Mouse (Mus musculus): Measurements from ENCODE around the gene Slc29a4. TPM values are rescaled to one million over a fixed set of nuclear protein-coding genes. Genes with fewer than 3 reads are reported as not detected.

The Slc29a4 gene
- polyA plus RNA-seq, 1 experiment from 2014 or later = 71.4 TPM

DNA sequence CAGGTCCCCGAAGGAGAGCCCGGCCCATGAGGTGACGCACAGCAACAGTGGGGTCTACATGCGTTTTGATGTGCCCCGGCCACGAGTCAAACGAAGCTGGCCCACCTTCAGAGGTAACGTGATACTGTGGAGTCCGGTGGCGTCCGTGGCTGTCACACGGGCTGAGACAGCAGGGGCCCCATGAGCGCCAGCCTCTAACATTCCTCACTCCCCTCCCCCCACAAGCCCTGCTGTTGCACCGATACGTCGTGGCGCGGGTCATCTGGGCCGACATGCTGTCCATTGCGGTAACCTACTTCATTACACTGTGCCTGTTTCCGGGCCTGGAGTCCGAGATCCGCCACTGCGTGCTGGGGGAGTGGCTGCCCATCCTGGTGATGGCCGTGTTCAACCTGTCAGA lies 26.2 kb downstream of the Slc29a4 start:
- 66% methylated on average over 25 of the region's 25 CpGs for WGBS
- no peak for ATAC-seq (ENCODE audit: low read depth)
- H3K4me1 ChIP-seq (ENCODE audit: control insufficient read depth, insufficient read depth, low read length) = no peaks in the 10 kb centered on the region
- H3K27ac ChIP-seq (ENCODE audit: low read depth, low read length) = no peak overlapping the region
- no peak overlapping the region for H3K9ac ChIP-seq (replicated peaks; ENCODE audit: low read depth, low read length)
- no peaks in the 10 kb centered on the region for H3K27me3 ChIP-seq (ENCODE audit: control insufficient read depth, insufficient read depth, low read length)
- H3K36me3 ChIP-seq (ENCODE audit: control insufficient read depth, insufficient read depth, low read length) = peaks cover 27% of the 10 kb centered on the region
- no peak overlapping the region for H3K4me2 ChIP-seq (ENCODE audit: low read depth, low read length)
- H3K9me3 ChIP-seq (ENCODE audit: control insufficient read depth, low read length) = no peaks in the 10 kb centered on the region
- no peak overlapping the region for H3K4me3 ChIP-seq (ENCODE audit: low read depth, low read length)

DNA sequence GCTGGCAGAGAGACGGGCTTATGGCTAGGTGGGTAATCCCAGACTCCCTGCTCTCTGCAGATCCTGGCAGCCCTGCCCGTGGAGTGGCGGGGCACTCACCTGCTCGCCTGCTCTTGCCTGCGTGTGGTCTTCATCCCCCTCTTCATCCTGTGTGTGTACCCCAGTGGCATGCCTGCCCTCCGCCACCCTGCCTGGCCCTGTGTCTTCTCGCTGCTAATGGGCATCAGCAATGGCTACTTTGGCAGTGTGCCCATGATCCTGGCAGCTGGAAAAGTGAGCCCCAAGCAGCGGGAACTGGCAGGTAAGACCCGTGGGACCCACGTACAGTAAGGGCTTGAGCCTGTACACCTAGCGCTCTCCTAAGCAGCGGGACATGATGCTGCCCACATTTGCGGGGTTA lies 27.6 kb downstream of the Slc29a4 start:
- Histone ChIP-seq H3K9me3 (ENCODE audit: control insufficient read depth, low read length) (no peaks in the 10 kb centered on the region), H3K9ac (replicated peaks; ENCODE audit: low read depth, low read length) (no peak overlapping the region), H3K36me3 (ENCODE audit: control insufficient read depth, insufficient read depth, low read length) (peaks cover 18% of the 10 kb centered on the region), H3K4me3 (ENCODE audit: low read depth, low read length) (no peak overlapping the region), H3K27ac (ENCODE audit: low read depth, low read length) (no peak overlapping the region), H3K4me2 (ENCODE audit: low read depth, low read length) (no peak overlapping the region), H3K27me3 (ENCODE audit: control insufficient read depth, insufficient read depth, low read length) (no peaks in the 10 kb centered on the region), H3K4me1 (ENCODE audit: control insufficient read depth, insufficient read depth, low read length) (no peaks in the 10 kb centered on the region)
- WGBS = 85% methylated on average over 11 of the region's 13 CpGs
- no peak for ATAC-seq (ENCODE audit: low read depth)

- Histone ChIP-seq H3K4me1 (ENCODE audit: control insufficient read depth, insufficient read depth, low read length) (no peaks in the 10 kb centered on the region), H3K27ac (ENCODE audit: low read depth, low read length) (no peak overlapping the region), H3K9ac (replicated peaks; ENCODE audit: low read depth, low read length) (no peak overlapping the region), H3K4me2 (ENCODE audit: low read depth, low read length) (no peak overlapping the region), H3K4me3 (ENCODE audit: low read depth, low read length) (no peak overlapping the region), H3K27me3 (ENCODE audit: control insufficient read depth, insufficient read depth, low read length) (no peaks in the 10 kb centered on the region), H3K9me3 (ENCODE audit: control insufficient read depth, low read length) (no peaks in the 10 kb centered on the region), H3K36me3 (ENCODE audit: control insufficient read depth, insufficient read depth, low read length) (peaks cover 50% of the 10 kb centered on the region)
- 12% methylated on average over 7 of the region's 7 CpGs for WGBS
- peak; percentile 86 for ATAC-seq (ENCODE audit: low read depth)
Measured at GRCm38 (mm10) chr5:142723520-142724133, 31.3 kb downstream of the Slc29a4 start.

GRCm38 (mm10) chr5:142724265-142724664 lies 32.0 kb downstream of the Slc29a4 start:
- H3K4me2 ChIP-seq (ENCODE audit: low read depth, low read length) = no peak overlapping the region
- H3K27me3 ChIP-seq (ENCODE audit: control insufficient read depth, insufficient read depth, low read length) = no peaks in the 10 kb centered on the region
- H3K4me3 ChIP-seq (ENCODE audit: low read depth, low read length) = no peak overlapping the region
- WGBS = 88% methylated on average over 7 of the region's 7 CpGs
- no peak for ATAC-seq (ENCODE audit: low read depth)
- H3K27ac ChIP-seq (ENCODE audit: low read depth, low read length) = no peak overlapping the region
- no peaks in the 10 kb centered on the region for H3K9me3 ChIP-seq (ENCODE audit: control insufficient read depth, low read length)
- no peaks in the 10 kb centered on the region for H3K4me1 ChIP-seq (ENCODE audit: control insufficient read depth, insufficient read depth, low read length)
- H3K36me3 ChIP-seq (ENCODE audit: control insufficient read depth, insufficient read depth, low read length) = peaks cover 52% of the 10 kb centered on the region
- no peak overlapping the region for H3K9ac ChIP-seq (replicated peaks; ENCODE audit: low read depth, low read length)

DNA sequence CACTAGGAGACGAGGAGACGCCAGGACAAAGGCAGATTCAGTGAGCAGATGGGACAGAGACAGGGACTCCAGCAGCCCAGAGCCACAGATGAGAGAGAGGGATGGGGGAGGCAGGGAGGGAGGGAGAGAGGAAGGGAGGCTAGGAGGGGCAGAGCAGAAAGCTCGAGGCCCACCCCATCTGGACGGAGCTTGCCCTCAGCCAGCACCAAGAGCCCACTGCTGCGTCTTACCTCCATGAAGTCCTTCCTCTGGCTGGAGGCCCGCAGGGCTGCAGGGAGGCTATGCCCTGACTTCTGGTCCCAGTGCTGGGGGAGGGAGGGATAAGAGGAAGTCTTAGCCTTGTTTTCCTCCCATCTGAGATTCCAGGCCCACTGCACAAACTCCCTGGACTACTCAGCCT lies 34.4 kb downstream of the Slc29a4 start:
- no peak overlapping the region for H3K4me3 ChIP-seq (ENCODE audit: low read depth, low read length)
- no peaks in the 10 kb centered on the region for H3K9me3 ChIP-seq (ENCODE audit: control insufficient read depth, low read length)
- WGBS = 82% methylated on average over 6 of the region's 6 CpGs
- no peak for ATAC-seq (ENCODE audit: low read depth)
- no peak overlapping the region for H3K9ac ChIP-seq (replicated peaks; ENCODE audit: low read depth, low read length)
- no peaks in the 10 kb centered on the region for H3K27me3 ChIP-seq (ENCODE audit: control insufficient read depth, insufficient read depth, low read length)
- no peaks in the 10 kb centered on the region for H3K4me1 ChIP-seq (ENCODE audit: control insufficient read depth, insufficient read depth, low read length)
- H3K4me2 ChIP-seq (ENCODE audit: low read depth, low read length) = no peak overlapping the region
- no peak overlapping the region; the same call in 1 of the 2 replicates for H3K27ac ChIP-seq (ENCODE audit: low read depth, low read length)
- peaks cover 69% of the 10 kb centered on the region for H3K36me3 ChIP-seq (ENCODE audit: control insufficient read depth, insufficient read depth, low read length)

DNA sequence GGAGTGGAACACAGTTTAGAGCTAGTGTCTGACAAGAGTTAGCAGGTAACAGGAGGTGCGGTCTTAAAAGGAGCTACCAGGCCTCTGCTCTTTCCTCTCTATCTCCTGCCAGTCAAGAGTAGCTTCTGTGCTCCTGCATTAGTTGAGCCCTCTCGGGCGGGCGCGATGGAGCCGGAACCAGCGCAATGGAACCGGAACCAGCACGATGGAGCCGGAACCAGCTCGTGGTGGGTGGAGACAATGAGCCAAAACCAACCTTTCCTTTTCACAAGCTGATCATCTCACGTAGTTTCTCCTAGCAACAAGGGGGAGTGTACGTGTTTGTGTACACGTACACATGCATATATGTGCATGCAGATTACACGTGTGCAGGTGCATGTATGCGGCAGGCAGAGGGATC lies 36.0 kb downstream of the Slc29a4 start:
- no peak overlapping the region for H3K4me3 ChIP-seq (ENCODE audit: low read depth, low read length)
- H3K27me3 ChIP-seq (ENCODE audit: control insufficient read depth, insufficient read depth, low read length) = no peaks in the 10 kb centered on the region
- 96% methylated on average over 16 of the region's 16 CpGs for WGBS
- H3K36me3 ChIP-seq (ENCODE audit: control insufficient read depth, insufficient read depth, low read length) = peaks cover 82% of the 10 kb centered on the region
- no peak overlapping the region for H3K4me2 ChIP-seq (ENCODE audit: low read depth, low read length)
- H3K4me1 ChIP-seq (ENCODE audit: control insufficient read depth, insufficient read depth, low read length) = no peaks in the 10 kb centered on the region
- H3K9ac ChIP-seq (replicated peaks; ENCODE audit: low read depth, low read length) = no peak overlapping the region
- H3K9me3 ChIP-seq (ENCODE audit: control insufficient read depth, low read length) = no peaks in the 10 kb centered on the region
- H3K27ac ChIP-seq (ENCODE audit: low read depth, low read length) = no peak overlapping the region
- ATAC-seq (ENCODE audit: low read depth) = no peak

DNA sequence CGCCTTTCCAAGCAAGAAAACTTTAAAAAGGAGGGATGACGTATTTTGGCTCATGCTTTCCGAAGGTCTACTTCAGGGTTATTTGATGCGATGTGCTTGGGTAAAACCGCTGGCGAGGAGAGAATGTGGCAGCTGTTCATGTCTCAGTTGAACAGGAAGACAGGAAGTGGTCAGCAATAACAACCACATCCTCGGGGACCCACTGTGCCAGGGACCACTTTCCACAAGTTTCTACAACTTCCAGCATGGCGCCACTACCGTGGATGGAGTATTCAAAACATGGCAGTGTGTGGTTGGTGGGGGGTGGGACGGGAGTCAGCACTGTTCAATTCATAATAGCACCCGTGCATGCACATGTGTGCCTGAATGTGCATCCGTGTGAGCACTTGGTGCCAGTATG lies 38.0 kb downstream of the Slc29a4 start:
- H3K27ac ChIP-seq (ENCODE audit: low read depth, low read length) = no peak overlapping the region
- 90% methylated on average over 12 of the region's 12 CpGs for WGBS
- no peak for ATAC-seq (ENCODE audit: low read depth)

DNA sequence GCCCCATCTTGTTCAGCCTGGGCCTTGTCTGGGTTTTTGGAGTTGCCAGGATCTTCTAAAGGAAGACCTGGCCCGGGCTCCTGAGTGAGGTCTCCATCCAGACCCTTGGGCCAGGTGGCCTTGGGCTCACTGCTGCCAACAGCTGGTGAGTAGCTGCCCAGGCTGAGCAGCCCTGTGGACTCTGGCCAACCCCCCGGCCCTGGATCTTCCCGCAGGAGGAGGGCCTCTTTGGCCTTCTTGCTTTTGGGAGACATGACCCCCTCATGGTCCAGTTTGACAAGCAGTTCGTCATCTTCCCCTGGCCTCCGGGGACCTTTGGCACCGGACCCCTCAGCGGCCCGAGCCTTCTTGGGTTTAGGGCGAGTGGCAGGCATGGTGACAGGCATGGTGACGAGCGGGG lies 39.6 kb downstream of the Slc29a4 start:
- H3K9me3 ChIP-seq (ENCODE audit: control insufficient read depth, low read length) = no peaks in the 10 kb centered on the region
- peaks cover 95% of the 10 kb centered on the region for H3K36me3 ChIP-seq (ENCODE audit: control insufficient read depth, insufficient read depth, low read length)
- ATAC-seq (ENCODE audit: low read depth) = no peak
- no peaks in the 10 kb centered on the region for H3K27me3 ChIP-seq (ENCODE audit: control insufficient read depth, insufficient read depth, low read length)
- H3K4me3 ChIP-seq (ENCODE audit: low read depth, low read length) = no peak overlapping the region
- 93% methylated on average over 11 of the region's 11 CpGs for WGBS
- H3K9ac ChIP-seq (replicated peaks; ENCODE audit: low read depth, low read length) = no peak overlapping the region
- no peak overlapping the region for H3K4me2 ChIP-seq (ENCODE audit: low read depth, low read length)
- H3K27ac ChIP-seq (ENCODE audit: low read depth, low read length) = no peak overlapping the region
- no peaks in the 10 kb centered on the region for H3K4me1 ChIP-seq (ENCODE audit: control insufficient read depth, insufficient read depth, low read length)

More for the DNA sequence above, 38.0 kb downstream of the Slc29a4 start:
- Histone ChIP-seq H3K4me1 (ENCODE audit: control insufficient read depth, insufficient read depth, low read length) (no peaks in the 10 kb centered on the region), H3K9me3 (ENCODE audit: control insufficient read depth, low read length) (no peaks in the 10 kb centered on the region), H3K4me3 (ENCODE audit: low read depth, low read length) (no peak overlapping the region), H3K4me2 (ENCODE audit: low read depth, low read length) (no peak overlapping the region), H3K27me3 (ENCODE audit: control insufficient read depth, insufficient read depth, low read length) (no peaks in the 10 kb centered on the region), H3K9ac (replicated peaks; ENCODE audit: low read depth, low read length) (no peak overlapping the region), H3K36me3 (ENCODE audit: control insufficient read depth, insufficient read depth, low read length) (peaks cover 97% of the 10 kb centered on the region)

DNA sequence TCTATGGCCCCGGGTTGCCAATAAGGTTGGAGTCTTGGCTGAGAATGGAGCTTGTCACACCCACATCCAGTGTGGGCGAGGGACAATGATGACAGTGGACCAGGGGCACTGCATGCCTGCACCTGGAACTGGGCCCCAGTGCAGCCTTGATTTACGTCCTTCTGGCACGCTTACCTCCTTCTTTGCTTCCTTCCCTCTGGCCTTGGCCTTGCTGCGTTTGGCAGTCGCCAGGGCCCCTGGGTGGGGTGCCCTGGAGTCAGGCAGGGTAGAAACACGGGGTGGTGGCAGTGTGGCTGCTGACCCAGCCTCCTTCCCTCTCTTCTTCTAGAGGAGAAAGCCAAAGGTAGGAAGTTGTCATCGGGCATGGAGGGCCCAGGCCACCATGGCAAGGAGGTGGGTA lies 47.6 kb downstream of the Slc29a4 start:
- Histone ChIP-seq H3K27ac (ENCODE audit: low read depth, low read length) (no peak overlapping the region), H3K27me3 (ENCODE audit: control insufficient read depth, insufficient read depth, low read length) (no peaks in the 10 kb centered on the region), H3K9me3 (ENCODE audit: control insufficient read depth, low read length) (no peaks in the 10 kb centered on the region), H3K9ac (replicated peaks; ENCODE audit: low read depth, low read length) (no peak overlapping the region), H3K4me3 (ENCODE audit: low read depth, low read length) (no peak overlapping the region), H3K36me3 (ENCODE audit: control insufficient read depth, insufficient read depth, low read length) (peaks cover 74% of the 10 kb centered on the region), H3K4me1 (ENCODE audit: control insufficient read depth, insufficient read depth, low read length) (no peaks in the 10 kb centered on the region), H3K4me2 (ENCODE audit: low read depth, low read length) (no peak overlapping the region)
- WGBS = 77% methylated on average over 8 of the region's 8 CpGs
- ATAC-seq (ENCODE audit: low read depth) = peak; percentile 26; the same call in 1 of the 2 replicates

Measured in neural tube, embryonic 14.5 days (tissue).